Mouse (Mus musculus) adrenal gland, postnatal 25 days (tissue): ENCODE measurements around the gene H2-Ke6. TPM values are rescaled to one million over a fixed set of nuclear protein-coding genes. Genes with fewer than 3 reads are reported as not detected.
A peak's percentile ranks its signal among the peaks of the same experiment; 100 is the strongest.
"Not testable (repeated sequence)": the region's sequence is repeated elsewhere in the genome, so short reads cannot be mapped to it uniquely, and the experiment has no call there.

Source experiments
- DNase-seq: peaks from one replicate; pipeline ENCODE4 v3.0.0; 2021; ENCODE audit warnings: mixed read lengths
- microRNA-seq, 2 experiments: library from miRNA; unstranded; fragments of <30 nt; microRNA quantifications; one replicate each; pipeline ENCODE4 v1.2.0; 2021
- total RNA-seq: library from RNA; stranded (reverse); gene quantifications from 2 replicates; pipeline ENCODE4 v1.2.3, GENCODE M21; 2021

Gene H2-Ke6
- total RNA-seq, 1 experiment from 2014 or later: 239 TPM

DNA sequence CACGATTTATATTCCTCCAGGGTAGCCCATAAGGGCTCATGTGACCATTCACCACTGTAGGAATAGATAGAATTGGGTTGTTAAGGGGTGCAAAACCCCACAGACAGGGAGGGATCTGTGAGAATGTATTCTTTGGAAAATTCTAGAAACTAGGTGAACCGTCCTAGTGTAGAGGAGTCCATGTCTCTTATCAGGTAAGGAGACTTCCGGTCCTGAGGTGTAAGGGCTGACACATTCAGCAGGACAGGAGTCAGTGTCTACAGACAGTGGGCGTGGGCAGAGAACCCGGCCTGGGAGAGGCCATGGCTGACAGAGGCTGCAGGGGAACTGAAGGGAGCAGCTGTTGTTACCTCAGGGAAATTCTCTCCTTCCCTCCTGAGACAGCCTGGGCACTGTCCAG is 29.2 kb downstream of the H2-Ke6 start:
- DNase-seq: not testable (repeated sequence)

DNA sequence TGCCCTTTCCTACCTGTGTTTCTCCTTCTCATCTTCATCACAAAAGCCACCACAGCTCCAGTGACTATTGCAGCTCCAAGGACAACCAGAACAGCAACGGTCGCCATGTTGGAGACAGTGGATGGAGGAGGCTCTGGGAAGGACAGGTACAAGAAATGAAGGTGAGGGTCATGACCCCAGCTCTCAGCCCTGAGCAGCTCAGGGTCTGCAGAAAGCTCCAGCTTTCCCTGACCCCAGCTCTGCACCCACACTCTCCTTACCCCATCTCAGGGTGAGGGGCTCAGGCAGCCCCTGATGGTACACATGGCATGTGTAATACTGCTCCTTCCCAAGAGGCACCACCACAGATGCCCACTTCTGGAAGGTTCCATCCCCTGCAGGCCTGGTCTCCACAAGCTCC is 30.8 kb downstream of the H2-Ke6 start:
- not testable (repeated sequence) for DNase-seq

- no peak for DNase-seq
Observed at GRCm38 (mm10) chr17:33995651-33996050, 32.2 kb downstream of the H2-Ke6 start.

- no peak for DNase-seq
Observed at GRCm38 (mm10) chr17:33994959-33995358, 32.9 kb downstream of the H2-Ke6 start.

- peak; percentile 50 for DNase-seq
Observed at GRCm38 (mm10) chr17:33991788-33992664, 35.8 kb downstream of the H2-Ke6 start.

GRCm38 (mm10) chr17:33982136-33982535 is 45.7 kb downstream of the H2-Ke6 start:
- DNase-seq: peak; percentile 69

- DNase-seq: peak; percentile 78
Observed at GRCm38 (mm10) chr17:33981192-33981909, 46.5 kb downstream of the H2-Ke6 start.

DNA sequence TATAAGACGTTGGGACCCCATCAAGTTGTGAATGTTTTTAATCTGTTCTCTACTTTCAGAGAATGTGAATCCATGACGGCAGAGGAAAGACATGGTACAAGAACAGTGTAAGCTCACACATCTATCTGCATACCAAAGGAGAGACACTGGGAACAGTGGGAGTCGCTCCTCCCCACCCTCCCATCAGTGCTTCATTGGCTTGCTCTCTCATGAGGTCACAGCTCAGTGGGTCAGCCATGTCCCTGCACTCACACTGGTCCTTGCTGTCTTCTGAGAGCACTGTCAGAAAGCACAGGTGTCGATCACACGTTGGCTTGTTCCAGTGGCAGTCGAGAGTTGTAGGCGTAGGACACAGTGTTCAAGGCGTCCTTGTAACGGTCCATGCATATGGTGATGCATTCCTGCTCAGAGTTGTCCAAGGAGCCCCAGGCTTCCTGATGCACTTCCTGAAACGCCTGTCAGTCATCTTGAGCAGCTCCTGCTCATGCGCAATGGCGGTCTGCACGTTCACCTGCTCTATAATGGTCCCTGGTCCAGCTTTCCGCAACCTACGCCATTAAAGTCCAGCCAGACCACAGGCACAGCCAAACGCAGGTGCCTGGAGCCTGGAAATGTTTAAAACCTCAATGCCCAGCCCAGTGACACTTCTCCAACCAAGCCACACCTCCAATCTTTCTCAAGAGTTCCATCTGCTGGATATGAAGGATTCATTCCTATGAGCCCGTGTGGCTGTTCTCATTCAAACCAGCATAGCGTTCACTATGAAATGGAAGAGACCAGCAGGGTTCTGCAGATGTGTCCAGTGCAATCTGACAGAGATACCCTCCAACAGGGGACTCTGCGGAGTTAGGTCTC is 47.5 kb downstream of the H2-Ke6 start:
- DNase-seq: no peak

DNA sequence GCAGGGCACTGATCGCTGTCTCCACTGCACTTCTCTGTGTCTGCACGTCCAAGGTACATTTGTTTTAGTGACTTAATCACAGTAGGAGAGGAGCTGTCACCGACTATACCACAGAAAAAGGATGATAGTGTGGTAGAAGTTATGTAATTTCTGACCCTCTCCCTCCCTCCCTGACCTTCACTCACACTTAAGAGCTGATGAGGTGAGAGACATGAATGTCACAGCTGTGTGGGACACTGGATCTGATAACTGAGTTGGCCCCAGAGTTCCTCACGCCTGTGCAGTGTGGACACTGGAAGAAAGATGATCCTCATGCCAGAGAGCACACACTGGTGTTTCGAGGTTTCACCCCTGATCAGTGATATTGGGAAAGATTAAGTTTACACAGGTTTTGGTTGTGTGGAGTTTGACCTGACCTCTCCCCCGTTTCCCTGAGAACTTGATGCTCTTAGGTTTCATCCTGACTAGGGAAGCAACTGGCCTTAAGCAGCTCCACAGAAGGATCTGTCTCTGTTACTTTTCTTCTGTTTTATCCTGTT is 48.3 kb downstream of the H2-Ke6 start:
- DNase-seq: no peak

- DNase-seq: peak; percentile 75
Observed at GRCm38 (mm10) chr17:33978631-33979031, 49.2 kb downstream of the H2-Ke6 start.

DNA sequence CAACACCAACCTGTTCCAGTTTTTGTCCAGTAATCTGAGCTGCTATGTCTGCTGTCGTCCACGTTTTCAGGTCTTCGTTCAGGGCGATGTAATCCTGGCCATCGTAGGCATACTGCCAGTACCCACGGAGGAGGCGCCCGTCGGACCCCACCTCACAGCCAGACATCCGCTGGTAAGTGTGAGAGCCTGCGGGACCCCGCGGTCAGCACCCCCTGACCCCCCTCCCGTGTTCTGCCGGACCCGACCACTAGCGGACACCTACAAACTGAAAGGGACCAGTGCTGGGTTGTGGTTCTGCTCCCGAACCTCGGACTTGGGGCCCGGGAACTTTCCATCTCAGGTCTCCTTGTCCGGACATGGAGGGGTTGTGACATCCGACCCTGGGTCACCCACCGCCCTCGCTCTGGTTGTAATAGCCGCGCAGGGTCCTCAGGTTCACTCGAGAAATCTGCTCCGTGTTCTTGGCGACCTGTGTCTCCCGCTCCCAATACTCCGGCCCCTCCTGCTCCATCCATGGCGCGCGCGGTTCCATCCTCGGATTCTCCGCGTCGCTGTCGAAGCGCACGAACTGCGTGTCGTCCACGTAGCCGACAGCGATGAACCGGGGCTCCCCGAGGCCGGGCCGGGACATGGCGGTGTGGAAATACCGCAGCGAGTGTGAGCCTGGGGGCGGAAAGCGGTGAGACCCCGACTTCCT is 49.9 kb downstream of the H2-Ke6 start:
- no peak for DNase-seq

Small RNA genes within 50 kb of the gene (microRNA-seq; reads per million reads assigned to microRNA genes)
- gene Mir219a-1: 0 reads per million in 2 experiments
- gene Mir219c: 0 reads per million in 2 experiments

Other genes starting within 250 kb of the H2-Ke6 start
- gene Angptl4, start 246.2 kb downstream of the H2-Ke6 start, total RNA-seq: 50.0 and 57.7 TPM in 2 replicates
- 82.9 and 109 TPM in 2 replicates for gene Kank3, start 217.5 kb downstream of the H2-Ke6 start, total RNA-seq
- gene Rps28, start 203.5 kb downstream of the H2-Ke6 start, total RNA-seq: 1,302 and 1,448 TPM in 2 replicates
- 475 and 496 TPM in 2 replicates for gene Ndufa7, start 203.5 kb downstream of the H2-Ke6 start, total RNA-seq
- gene Cd320, start 185.0 kb downstream of the H2-Ke6 start, total RNA-seq: 27.0 and 40.5 TPM in 2 replicates
- not detected in 2 replicates for gene Gm7029, start 154.2 kb downstream of the H2-Ke6 start, total RNA-seq
- gene Kifc1, start 137.4 kb downstream of the H2-Ke6 start, total RNA-seq: 7.0 and 11.3 TPM in 2 replicates
- gene Platr17, start 122.9 kb downstream of the H2-Ke6 start, total RNA-seq: not detected in 2 replicates
- gene Daxx, start 118.6 kb downstream of the H2-Ke6 start, total RNA-seq: 35.2 and 36.4 TPM in 2 replicates
- gene Tapbp, start 112.2 kb downstream of the H2-Ke6 start, total RNA-seq: 101 and 166 TPM in 2 replicates
- gene Zbtb22, start 112.2 kb downstream of the H2-Ke6 start, total RNA-seq: 27.4 and 38.8 TPM in 2 replicates
- 68.9 and 72.7 TPM in 2 replicates for gene Rgl2, start 98.5 kb downstream of the H2-Ke6 start, total RNA-seq
- gene Pfdn6, start 87.7 kb downstream of the H2-Ke6 start, total RNA-seq: 101 and 102 TPM in 2 replicates
- gene Wdr46, start 87.4 kb downstream of the H2-Ke6 start, total RNA-seq: 38.7 and 40.4 TPM in 2 replicates
- gene B3galt4, start 76.6 kb downstream of the H2-Ke6 start, total RNA-seq: 8.5 and 8.9 TPM in 2 replicates
- gene Vps52, start 72.2 kb downstream of the H2-Ke6 start, total RNA-seq: 57.4 and 70.0 TPM in 2 replicates
- gene Rps18, start 72.1 kb downstream of the H2-Ke6 start, total RNA-seq: 630 and 736 TPM in 2 replicates
- 321 and 327 TPM in 2 replicates for gene H2-K1, start 27.7 kb downstream of the H2-Ke6 start, total RNA-seq
- gene Ring1, start 3.4 kb downstream of the H2-Ke6 start, total RNA-seq: 50.8 and 66.2 TPM in 2 replicates
- gene Slc39a7, start 3.6 kb upstream of the H2-Ke6 start, total RNA-seq: 149 and 162 TPM in 2 replicates
- gene Rxrb, start 3.8 kb upstream of the H2-Ke6 start, total RNA-seq: 66.8 and 71.0 TPM in 2 replicates
- 0.91 and 3.0 TPM in 2 replicates for gene Col11a2, start 11.4 kb upstream of the H2-Ke6 start, total RNA-seq
- gene H2-Oa, start 64.3 kb upstream of the H2-Ke6 start, total RNA-seq: 0.27 TPM in 1 of 2 replicates, not detected in the other
- 9.0 and 11.5 TPM in 2 replicates for gene H2-DMa, start 91.5 kb upstream of the H2-Ke6 start, total RNA-seq
- gene Brd2, start 94.6 kb upstream of the H2-Ke6 start, total RNA-seq: 209 and 233 TPM in 2 replicates
- gene H2-DMb2, start 115.2 kb upstream of the H2-Ke6 start, total RNA-seq: 1.7 TPM in 1 of 2 replicates, not detected in the other
- 2.4 and 3.0 TPM in 2 replicates for gene H2-DMb1, start 125.0 kb upstream of the H2-Ke6 start, total RNA-seq
- gene Tap1, start 159.5 kb upstream of the H2-Ke6 start, total RNA-seq: 14.4 and 20.9 TPM in 2 replicates
- 7.0 and 14.5 TPM in 2 replicates for gene Psmb9, start 159.7 kb upstream of the H2-Ke6 start, total RNA-seq
- 11.7 and 23.5 TPM in 2 replicates for gene Psmb8, start 169.7 kb upstream of the H2-Ke6 start, total RNA-seq
- gene Tap2, start 175.5 kb upstream of the H2-Ke6 start, total RNA-seq: 43.1 and 56.6 TPM in 2 replicates
- 0.43 TPM in 1 of 2 replicates, not detected in the other for gene H2-Ob, start 210.8 kb upstream of the H2-Ke6 start, total RNA-seq
- gene H2-Ab1, start 229.6 kb upstream of the H2-Ke6 start, total RNA-seq: 15.5 and 17.0 TPM in 2 replicates